Mouse (Mus musculus): Measurements from ENCODE around the gene Clasp1.

DNA sequence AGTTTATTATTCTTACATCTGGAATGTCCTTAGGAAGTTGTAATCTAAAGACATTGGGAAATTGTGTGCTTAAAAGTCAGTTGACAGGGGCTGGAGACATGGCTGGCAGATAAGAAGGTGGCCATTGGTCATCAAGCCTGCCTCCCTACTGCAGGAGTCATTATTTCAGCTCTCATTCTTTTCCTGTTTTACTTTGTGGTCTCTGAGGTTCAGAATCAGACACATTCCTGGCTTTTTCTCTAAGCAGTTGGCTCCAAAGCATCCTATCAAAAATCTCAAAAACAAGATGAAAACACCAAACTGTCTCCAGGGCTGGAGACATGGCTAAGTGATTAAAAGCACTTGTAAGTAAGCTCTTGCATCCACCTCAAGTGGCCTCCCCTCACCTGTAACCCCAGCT, 49.5 kb downstream of the Clasp1 start:
- TF ChIP-seq CTCF (IDR thresholded peaks at IDR 0.05 in 2 of 3, conservative IDR thresholded peaks at IDR 0.05 in 1 of 3; ENCODE audit: control insufficient read depth in 1 of 3, insufficient read depth in 1 of 3, low read depth in 2 of 3, low read length in 3 of 3, poor library complexity in 1 of 3, severe bottlenecking in 1 of 3) = no peak
- TF ChIP-seq RAD21 (IDR thresholded peaks at IDR 0.05; ENCODE audit: low read depth, low read length) = no peak
- no peak for TF ChIP-seq NRF1 (IDR thresholded peaks at IDR 0.05; ENCODE audit: insufficient read depth, low read depth, low read length, poor library complexity, severe bottlenecking)
- TF ChIP-seq ZKSCAN1 (IDR thresholded peaks at IDR 0.05; ENCODE audit: low read depth, low read length) = no peak
- no peak for TF ChIP-seq MAX (IDR thresholded peaks at IDR 0.05; ENCODE audit: low read length)
- TF ChIP-seq POLR2A (IDR thresholded peaks at IDR 0.05; ENCODE audit: control insufficient read depth in 1 of 2, insufficient read depth in 1 of 2, low read depth in 1 of 2, low read length in 2 of 2, poor library complexity in 1 of 2) = no peak
- no peak for TF ChIP-seq TBP (IDR thresholded peaks at IDR 0.05; ENCODE audit: low read depth, low read length)

Data from MEL (cell line).